Mouse (Mus musculus) lung, postnatal 14 days (tissue): ENCODE data around the gene Htr5a.

Experiments used
- DNase-seq: peaks from one replicate; pipeline ENCODE4 v3.0.0; 2021

Gene Htr5a

GRCm38 (mm10) chr5:27841701-27842295 is at the start of gene Htr5a:
Htr5a (plus strand) TSS chr5:27842149.
- DNase-seq = no peak

- no peak for DNase-seq
Observed at GRCm38 (mm10) chr5:27792173-27792470, 49.8 kb upstream of the Htr5a start.

- DNase-seq = no peak
Observed at GRCm38 (mm10) chr5:27792531-27793205, 49.3 kb upstream of the Htr5a start.

DNA sequence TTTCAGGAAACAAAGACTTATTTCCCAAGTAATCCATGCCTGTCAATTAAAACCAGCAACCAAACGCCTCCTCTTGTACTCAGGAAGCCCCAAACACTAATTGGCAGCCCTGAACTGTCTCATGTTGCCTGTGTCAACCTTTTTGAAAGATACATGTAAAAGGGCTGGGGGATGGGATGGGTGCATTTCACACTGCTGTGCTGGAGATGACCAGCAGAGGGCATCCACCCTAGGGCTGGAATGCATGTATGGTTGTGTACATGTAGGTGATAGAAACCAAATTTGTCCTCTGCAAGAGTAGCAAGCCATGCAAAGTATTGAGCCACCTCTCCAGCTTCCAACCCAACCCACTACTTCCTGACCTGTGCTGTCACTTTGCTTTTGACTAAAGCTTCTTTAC is 48.0 kb upstream of the Htr5a start:
- peak; percentile 77 for DNase-seq

- no peak for DNase-seq
Observed at GRCm38 (mm10) chr5:27814282-27814681, 27.7 kb upstream of the Htr5a start.

- no peak for DNase-seq
Observed at GRCm38 (mm10) chr5:27818840-27819672, 22.9 kb upstream of the Htr5a start.

DNA sequence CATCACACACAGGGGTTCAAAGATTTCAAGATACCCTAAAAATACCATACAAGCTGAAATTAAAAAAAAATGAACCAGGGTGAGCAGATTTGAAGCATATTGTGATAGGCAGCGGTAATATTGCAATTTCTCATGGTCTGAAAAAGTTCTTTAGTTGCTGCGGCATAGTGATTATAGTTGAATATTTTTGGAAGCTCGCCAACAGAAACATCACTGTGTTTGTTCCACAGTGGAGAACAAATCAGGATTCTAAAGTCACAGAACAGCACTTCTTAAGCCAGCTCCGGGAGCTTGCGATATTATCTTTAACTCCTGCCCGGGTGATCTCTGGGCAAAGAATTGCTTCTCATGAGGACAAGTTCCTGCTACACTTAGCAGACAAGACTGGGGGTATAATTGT is 20.8 kb upstream of the Htr5a start:
- no peak for DNase-seq

DNA sequence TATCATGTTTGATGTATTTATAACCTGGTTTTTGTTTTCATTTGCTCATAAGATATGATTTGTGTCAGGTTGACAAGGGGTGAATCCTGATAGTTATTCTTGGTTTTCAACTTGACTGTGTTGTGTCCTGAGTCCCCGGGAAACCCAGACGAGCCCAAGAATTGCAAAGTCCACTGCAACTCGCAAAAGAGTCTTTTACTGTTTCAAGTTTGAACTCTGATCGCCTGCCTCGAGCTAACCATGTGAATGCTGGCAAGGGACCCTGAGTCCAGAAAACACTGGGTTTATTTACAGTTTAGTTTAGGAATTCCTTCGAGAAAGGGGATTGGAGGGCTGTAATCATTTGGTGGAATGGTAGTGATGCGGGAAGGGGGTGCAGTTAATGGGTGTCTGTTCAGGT is 14.0 kb upstream of the Htr5a start:
- DNase-seq = no peak

DNA sequence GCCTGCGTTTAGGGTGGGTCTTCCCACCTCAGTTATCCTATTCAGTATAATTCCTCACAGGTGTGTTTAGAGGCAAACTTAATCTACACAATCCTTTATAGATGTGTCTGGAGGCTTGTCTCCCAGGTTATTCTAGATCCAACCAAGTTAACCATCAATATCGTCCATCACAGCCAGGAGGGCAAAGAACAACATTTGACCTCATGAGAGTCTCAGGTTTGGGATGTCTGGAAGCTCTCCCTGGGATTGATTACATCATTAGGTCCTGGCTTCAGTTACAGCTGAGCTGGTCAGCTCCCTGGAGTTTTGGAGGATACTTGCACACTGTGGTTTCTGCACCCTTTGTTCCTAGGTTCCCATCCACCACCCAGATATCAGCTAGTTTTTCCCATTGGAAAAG is 6.9 kb upstream of the Htr5a start:
- DNase-seq = no peak

DNA sequence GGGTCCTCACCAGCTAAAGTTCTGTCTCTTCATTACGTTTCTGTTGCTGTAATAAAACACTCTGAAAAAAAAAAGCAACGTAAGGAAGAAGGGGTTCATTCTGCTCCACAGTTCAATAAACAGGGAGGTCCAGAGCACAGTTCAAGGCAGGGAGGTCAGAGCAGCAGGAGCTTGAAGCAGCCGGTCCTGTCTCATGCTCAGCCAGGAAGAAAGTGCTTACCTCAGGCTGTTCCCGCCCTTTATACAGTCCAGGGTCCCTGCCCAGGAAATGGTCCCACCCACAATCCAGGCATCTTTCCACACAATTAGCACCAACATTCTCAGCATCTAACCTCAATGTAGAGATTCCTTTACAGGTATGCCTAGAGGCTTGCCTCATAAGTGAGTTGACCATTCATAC is 3.9 kb upstream of the Htr5a start:
- DNase-seq = no peak

DNA sequence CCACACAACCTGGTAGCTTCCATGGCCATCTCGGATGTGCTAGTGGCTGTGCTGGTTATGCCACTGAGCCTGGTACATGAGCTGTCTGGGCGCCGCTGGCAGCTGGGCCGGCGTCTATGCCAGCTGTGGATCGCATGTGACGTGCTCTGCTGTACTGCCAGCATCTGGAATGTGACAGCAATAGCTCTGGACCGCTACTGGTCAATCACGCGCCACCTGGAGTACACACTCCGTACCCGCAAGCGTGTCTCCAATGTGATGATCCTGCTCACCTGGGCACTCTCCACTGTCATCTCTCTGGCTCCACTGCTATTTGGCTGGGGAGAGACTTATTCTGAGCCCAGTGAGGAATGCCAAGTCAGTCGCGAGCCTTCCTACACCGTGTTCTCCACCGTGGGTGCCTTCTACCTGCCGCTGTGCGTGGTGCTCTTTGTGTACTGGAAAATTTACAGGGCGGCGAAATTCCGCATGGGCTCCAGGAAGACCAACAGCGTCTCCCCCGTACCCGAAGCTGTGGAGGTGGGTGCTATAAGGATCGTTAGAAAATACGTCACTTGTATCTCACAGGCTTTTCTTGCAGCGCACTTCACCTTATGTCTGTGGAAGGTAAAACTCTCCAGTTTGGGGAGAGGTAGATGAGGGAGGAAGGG is 847 bp downstream of the Htr5a start:
- DNase-seq = no peak

- DNase-seq = no peak
Observed at GRCm38 (mm10) chr5:27846979-27847378, 5.0 kb downstream of the Htr5a start.

- no peak for DNase-seq
Observed at GRCm38 (mm10) chr5:27854290-27854689, 12.3 kb downstream of the Htr5a start.

- no peak for DNase-seq
Observed at GRCm38 (mm10) chr5:27855726-27856125, 13.8 kb downstream of the Htr5a start.

DNA sequence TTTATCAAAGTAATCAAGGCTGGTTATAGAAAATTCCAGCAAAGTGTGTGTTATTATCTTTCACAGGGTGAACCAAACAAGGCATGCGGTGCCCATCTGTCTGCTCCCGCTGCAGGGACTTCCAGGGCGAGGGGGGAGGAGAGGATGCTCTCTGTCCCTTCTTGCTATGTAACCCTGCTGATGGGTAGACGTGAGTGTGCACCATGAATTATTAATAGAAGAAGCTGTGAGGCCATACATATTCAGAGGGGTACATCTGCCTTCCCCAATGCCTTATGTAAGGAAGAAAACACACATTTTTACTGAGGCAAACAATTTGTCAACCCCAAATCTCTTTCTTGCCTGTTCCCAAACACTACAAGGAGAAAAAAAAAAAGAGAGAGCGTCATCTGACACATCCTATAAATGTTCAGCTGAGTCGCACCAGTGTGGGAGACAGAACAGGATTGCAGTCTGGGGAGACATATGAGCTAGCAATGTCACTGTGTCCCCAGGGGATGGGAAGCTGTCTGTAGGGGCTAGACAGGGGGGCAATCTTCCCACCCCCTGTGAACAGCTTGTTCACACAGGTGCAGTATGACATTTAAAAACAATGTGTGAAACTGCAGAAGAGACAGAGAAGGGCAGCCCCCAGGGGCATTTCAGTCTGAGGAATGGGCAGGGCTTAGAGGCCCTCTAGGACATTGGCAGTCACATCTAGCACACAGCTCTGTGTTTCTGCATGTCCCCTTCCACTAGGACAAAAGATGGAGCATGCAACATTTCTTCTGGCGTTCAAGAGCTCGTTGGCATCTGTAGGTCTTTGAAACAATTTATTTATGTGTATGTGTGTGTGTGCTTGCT is 31.5 kb downstream of the Htr5a start:
- no peak for DNase-seq

- no peak for DNase-seq
Observed at GRCm38 (mm10) chr5:27874211-27874610, 32.3 kb downstream of the Htr5a start.

GRCm38 (mm10) chr5:27875341-27876105 is 33.6 kb downstream of the Htr5a start:
- DNase-seq = no peak

DNA sequence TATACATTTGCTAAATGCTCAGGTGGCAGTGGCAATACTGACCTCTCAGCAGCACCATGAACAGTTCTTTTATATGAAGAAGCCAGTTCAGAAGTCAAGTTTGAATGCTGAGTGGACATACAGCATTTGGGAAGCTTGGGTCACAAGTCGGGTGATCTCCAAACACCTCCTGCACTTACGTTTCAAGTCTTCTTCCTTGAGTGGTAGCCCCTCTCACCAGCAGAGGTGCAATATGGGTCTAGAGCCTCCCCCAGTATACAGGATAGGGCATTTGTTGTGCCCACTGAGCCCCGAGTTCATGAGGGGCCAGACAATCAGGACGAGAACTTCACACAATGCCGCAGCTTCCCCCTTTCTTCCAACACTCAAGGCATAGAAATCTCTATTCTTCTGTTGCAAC is 36.4 kb downstream of the Htr5a start:
- DNase-seq = no peak

GRCm38 (mm10) chr5:27879726-27880125 is 37.8 kb downstream of the Htr5a start:
- no peak for DNase-seq

- DNase-seq = no peak
Observed at GRCm38 (mm10) chr5:27880329-27881036, 38.5 kb downstream of the Htr5a start.

DNA sequence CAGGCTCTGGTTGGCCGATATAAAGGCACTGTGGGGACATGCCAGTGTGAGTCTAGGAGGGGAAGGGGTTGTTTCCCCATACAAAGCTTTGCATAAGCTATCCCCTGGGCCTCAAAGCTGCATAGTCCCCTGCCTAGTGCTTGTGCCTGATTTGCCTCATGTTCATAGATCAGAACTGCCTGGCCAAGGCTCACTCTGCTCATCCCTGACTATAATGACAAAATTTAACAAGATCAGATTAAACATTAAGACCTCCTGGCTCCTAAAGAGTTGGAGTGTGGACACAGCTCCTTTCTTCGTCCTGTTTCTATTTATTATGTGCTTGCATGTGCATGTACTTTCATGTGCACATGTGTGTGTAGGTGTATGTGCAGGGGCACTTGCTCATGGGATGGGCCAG is 39.3 kb downstream of the Htr5a start:
- no peak for DNase-seq
